29 mouse cellular contexts compared by ENCODE assay signal in genomic region chr7:102239591-102239990, GRCm38 (mm10). TPM values are rescaled to one million over a fixed set of nuclear protein-coding genes. Genes with fewer than 3 reads are reported as not detected.
DNase-seq lines count a peak whose midpoint lies in the region; ATAC-seq and TF ChIP-seq lines count a peak whose summit lies in the region.
"Had no signal": no experiment of that assay in that cellular context is flagged by ENCODE, and none has a peak within 500 bp of the region (broad histone marks: within the 10 kb centered on the region; RNA-seq: fewer than 3 reads in every experiment).

No protein-coding gene starts in this region.

- peaks cover 11% of the 10 kb centered on the region for H3K4me1 ChIP-seq in kidney, embryonic 15.5 days
- H3K4me1 ChIP-seq in lung, postnatal 0 days (ENCODE audit: insufficient read depth, low read depth, low read length): peaks cover 14% of the 10 kb centered on the region
- no peaks in the 10 kb centered on the region for H3K4me1 ChIP-seq in neural tube, embryonic 15.5 days

- 92% methylated on average over 16 of the region's 16 CpGs for WGBS in kidney, embryonic 15.5 days
- 74% methylated on average over 16 of the region's 16 CpGs for WGBS in lung, postnatal 0 days
- 94% methylated on average over 16 of the region's 16 CpGs for WGBS in neural tube, embryonic 15.5 days

- H3K27me3 ChIP-seq in kidney, embryonic 15.5 days: no peaks in the 10 kb centered on the region
- no peaks in the 10 kb centered on the region for H3K27me3 ChIP-seq in lung, postnatal 0 days (replicated peaks; ENCODE audit: insufficient read depth, low read length)
- H3K27me3 ChIP-seq in neural tube, embryonic 15.5 days (replicated peaks): no peaks in the 10 kb centered on the region
- H3K27me3 ChIP-seq: heart, embryonic 12.5 days; intestine, embryonic 15.5 days; limb, embryonic 15.5 days; lung, embryonic 15.5 days; neural tube, embryonic 13.5 days had no signal

- H3K27ac ChIP-seq in kidney, embryonic 15.5 days: no peak overlapping the region
- no peak overlapping the region for H3K27ac ChIP-seq in lung, postnatal 0 days (ENCODE audit: low read length)
- H3K27ac ChIP-seq in neural tube, embryonic 15.5 days (replicated peaks): no peak overlapping the region
- H3K27ac ChIP-seq: gastrocnemius, adult 2 months; heart, adult 2 months; intestine, embryonic 15.5 days; limb, embryonic 10.5 days; limb, embryonic 15.5 days; liver, embryonic 14.5 days; lung, embryonic 15.5 days; neural tube, embryonic 13.5 days had no signal

- no peak for TF ChIP-seq EP300 in lung, postnatal 0 days (IDR thresholded peaks at IDR 0.05)

- H3K9me3 ChIP-seq in kidney, embryonic 15.5 days (replicated peaks): no peaks in the 10 kb centered on the region
- no peaks in the 10 kb centered on the region for H3K9me3 ChIP-seq in lung, postnatal 0 days (ENCODE audit: low read length)
- no peaks in the 10 kb centered on the region for H3K9me3 ChIP-seq in neural tube, embryonic 15.5 days (replicated peaks)
- H3K9me3 ChIP-seq: heart, embryonic 12.5 days; intestine, embryonic 15.5 days; limb, embryonic 10.5 days; limb, embryonic 15.5 days; lung, embryonic 15.5 days; neural tube, embryonic 13.5 days had no signal

- no peak for TF ChIP-seq CTCF in lung, postnatal 0 days (IDR thresholded peaks at IDR 0.05)

- H3K4me3 ChIP-seq in kidney, embryonic 15.5 days (replicated peaks): no peak overlapping the region
- no peak overlapping the region for H3K4me3 ChIP-seq in lung, postnatal 0 days (ENCODE audit: low read depth, low read length)
- no peak overlapping the region for H3K4me3 ChIP-seq in neural tube, embryonic 15.5 days (replicated peaks)
- H3K4me3 ChIP-seq: erythroblast, embryonic 14.5 days; gastrocnemius, adult 2 months; heart, adult 2 months; heart, embryonic 12.5 days; intestine, embryonic 15.5 days; limb, embryonic 10.5 days; limb, embryonic 15.5 days; lung, embryonic 15.5 days; myocyte; neural tube, embryonic 13.5 days had no signal

- H3K36me3 ChIP-seq in kidney, embryonic 15.5 days: peaks cover 74% of the 10 kb centered on the region
- peaks cover 25% of the 10 kb centered on the region; the same call in 1 of the 2 replicates for H3K36me3 ChIP-seq in lung, postnatal 0 days (ENCODE audit: insufficient read depth, low read length)
- H3K36me3 ChIP-seq in neural tube, embryonic 15.5 days: peaks cover 47% of the 10 kb centered on the region

- no peak overlapping the region for H3K9ac ChIP-seq in kidney, embryonic 15.5 days
- no peak overlapping the region for H3K9ac ChIP-seq in lung, postnatal 0 days (replicated peaks; ENCODE audit: low read depth)
- H3K9ac ChIP-seq in neural tube, embryonic 15.5 days (replicated peaks): no peak overlapping the region
- H3K9ac ChIP-seq: heart, embryonic 12.5 days; intestine, embryonic 15.5 days; limb, embryonic 15.5 days; liver, embryonic 14.5 days; lung, embryonic 15.5 days; neural tube, embryonic 13.5 days had no signal

- ATAC-seq in kidney, embryonic 15.5 days (replicated peaks; ENCODE audit: low FRiP score): 0 out of 2 replicates have a peak, but pooled peaks have one; percentile 14
- peak; percentile 16; the same call in 1 of the 2 replicates for ATAC-seq in lung, postnatal 0 days
- 0 out of 2 replicates have a peak, but pooled peaks have one; percentile 22 for ATAC-seq in neural tube, embryonic 15.5 days (ENCODE audit: low FRiP score)
- ATAC-seq: CD4-positive, CD25-positive, alpha-beta regulatory T cell, adult 4 months; forebrain, embryonic 16.5 days; hindbrain, embryonic 16.5 days; intestine, embryonic 15.5 days had no signal

- H3K4me2 ChIP-seq in kidney, embryonic 15.5 days: no peak overlapping the region
- H3K4me2 ChIP-seq in lung, postnatal 0 days (replicated peaks; ENCODE audit: low read depth, low read length): no peak overlapping the region
- no peak overlapping the region for H3K4me2 ChIP-seq in neural tube, embryonic 15.5 days
- H3K4me2 ChIP-seq: heart, embryonic 12.5 days; intestine, embryonic 15.5 days; limb, embryonic 15.5 days; lung, embryonic 15.5 days; neural tube, embryonic 13.5 days had no signal

- DNase-seq in kidney, postnatal 36 days: no peak
- DNase-seq in lung, postnatal 0 days (ENCODE audit: low spot score): no peak
- DNase-seq in lung, postnatal 10 days: no peak
- DNase-seq in neural tube, embryonic 10.5 days (ENCODE audit: extremely low spot score, low spot score): no peak
- DNase-seq in liver: no peak
- DNase-seq: adrenal gland, postnatal 10 days; cerebellum, adult 11 months; cerebellum, postnatal 10 days; gastrocnemius, adult 2 months; gastrocnemius, postnatal 36 days; heart, adult 2 months; kidney, adult 8-10 months; kidney, postnatal 25 days; thymus, adult 2 months; thymus, postnatal 36 days had no signal

RNA-seq across cellular contexts. Expression of gene Rhog, which starts 16.3 kb away (rescaled TPM):
- 53.1 and 59.1 TPM in 2 replicates for polyA plus RNA-seq in kidney, embryonic 15.5 days (2015; fragmentation: Nextera tagmentation; extraction: Ambion mirVana)
- polyA plus RNA-seq in lung, postnatal 0 days (2015; fragmentation: Nextera tagmentation; extraction: Ambion mirVana): 133 and 141 TPM in 2 replicates
- polyA plus RNA-seq in neural tube, embryonic 15.5 days (2015; fragmentation: Nextera tagmentation; extraction: Ambion mirVana): 18.4 and 37.9 TPM in 2 replicates

RNA-seq across cellular contexts. Expression of gene Stim1, which starts 28.0 kb away (rescaled TPM):
- 14.8 and 16.2 TPM in 2 replicates for polyA plus RNA-seq in kidney, embryonic 15.5 days (2015; fragmentation: Nextera tagmentation; extraction: Ambion mirVana)
- 18.6 and 19.1 TPM in 2 replicates for polyA plus RNA-seq in lung, postnatal 0 days (2015; fragmentation: Nextera tagmentation; extraction: Ambion mirVana)
- polyA plus RNA-seq in neural tube, embryonic 15.5 days (2015; fragmentation: Nextera tagmentation; extraction: Ambion mirVana): 13.2 and 17.0 TPM in 2 replicates

RNA-seq across cellular contexts. Expression of gene Pgap2, which starts 29.6 kb away (rescaled TPM):
- polyA plus RNA-seq in kidney, embryonic 15.5 days (2015; fragmentation: Nextera tagmentation; extraction: Ambion mirVana): 72.3 and 75.2 TPM in 2 replicates
- polyA plus RNA-seq in lung, postnatal 0 days (2015; fragmentation: Nextera tagmentation; extraction: Ambion mirVana): 109 and 137 TPM in 2 replicates
- 57.0 and 62.9 TPM in 2 replicates for polyA plus RNA-seq in neural tube, embryonic 15.5 days (2015; fragmentation: Nextera tagmentation; extraction: Ambion mirVana)

RNA-seq across cellular contexts. Expression of gene Nup98, which starts 29.6 kb away (rescaled TPM):
- 39.0 TPM in 2 replicates for polyA plus RNA-seq in kidney, embryonic 15.5 days (2015; fragmentation: Nextera tagmentation; extraction: Ambion mirVana)
- polyA plus RNA-seq in lung, postnatal 0 days (2015; fragmentation: Nextera tagmentation; extraction: Ambion mirVana): 15.5 and 17.0 TPM in 2 replicates
- 18.1 and 21.2 TPM in 2 replicates for polyA plus RNA-seq in neural tube, embryonic 15.5 days (2015; fragmentation: Nextera tagmentation; extraction: Ambion mirVana)
